Mouse (Mus musculus) limb, embryonic 14.5 days (tissue): ENCODE measurements at regions not wholly inside any gene's neighbourhood (a gene's known extent, or its start where the extent isn't known, plus 50 kb on each side); places are given as distances from the start of the nearest gene placed in this dataset.

ENCODE experiments used
- ATAC-seq: fragments of 200-750 bp; cut with Nextera tagmentation; 2 replicates; pipeline ENCODE4 v1.8.0; 2017; ENCODE audit warnings: low read depth, moderate number of reproducible peaks, moderate TSS enrichment; ENCODE audit not compliant: low FRiP score
- DNase-seq: peaks from one replicate; pipeline ENCODE4 v3.0.0-alpha.2; 2015; ENCODE audit warnings: low spot score
- H3K27ac ChIP-seq: fragments of 300-500 bp; sonication (generic); replicated peaks from 2 replicates; pipeline ENCODE4 v1.5.1; 2014; ENCODE audit warnings: low read depth, mild to moderate bottlenecking, low read length, moderate library complexity, mixed read lengths
- H3K27me3 ChIP-seq: fragments of 300-500 bp; sonication (generic); 2 replicates; pipeline ENCODE4 v1.6.1; 2014; ENCODE audit warnings: low read length, mixed read lengths; ENCODE audit not compliant: control insufficient read depth, insufficient read depth
- H3K36me3 ChIP-seq: fragments of 300-500 bp; sonication (generic); 2 replicates; pipeline ENCODE4 v1.6.1; 2014; ENCODE audit warnings: mild to moderate bottlenecking, low read length, moderate library complexity, mixed read lengths; ENCODE audit not compliant: control insufficient read depth, insufficient read depth
- H3K4me1 ChIP-seq: fragments of 300-500 bp; sonication (generic); 2 replicates; pipeline ENCODE4 v1.6.1; 2014; ENCODE audit warnings: antibody characterized with exemption, low read length, mixed read lengths; ENCODE audit not compliant: control insufficient read depth, insufficient read depth
- H3K4me2 ChIP-seq: fragments of 300-500 bp; sonication (generic); replicated peaks from 2 replicates; pipeline ENCODE4 v1.6.1; 2014; ENCODE audit warnings: low read depth, mild to moderate bottlenecking, low read length, moderate library complexity; ENCODE audit not compliant: severe bottlenecking
- H3K4me3 ChIP-seq: fragments of 300-500 bp; sonication (generic); replicated peaks from 2 replicates; pipeline ENCODE4 v1.5.1; 2014; ENCODE audit warnings: low read length
- H3K9ac ChIP-seq: fragments of 300-500 bp; sonication (generic); 2 replicates; pipeline ENCODE4 v1.6.1; 2014; ENCODE audit warnings: mild to moderate bottlenecking, low read depth, low read length, moderate library complexity; ENCODE audit not compliant: severe bottlenecking
- H3K9me3 ChIP-seq: fragments of 300-500 bp; sonication (generic); 2 replicates; pipeline ENCODE4 v1.6.1; 2016; ENCODE audit warnings: low read length; ENCODE audit not compliant: control insufficient read depth
- POLR2A ChIP-seq: fragments of 200-500 bp; IDR thresholded peaks from 2 replicates; pipeline ENCODE4 v1.8.0; 2012; ENCODE audit warnings: inconsistent platforms, mild to moderate bottlenecking, moderate library complexity, borderline replicate concordance; ENCODE audit not compliant: insufficient read depth, insufficient read length; ENCODE audit errors: extremely low read depth
- WGBS: fragments of 180-500 bp; shearing (Covaris S2); extraction: QIAGEN DNeasy Blood & Tissue Kit; methylation state at CpG from one replicate; pipeline ENCODE4 v1.1.7; 2014; 5-methylcytosine and 5-hydroxymethylcytosine counted together

DNA sequence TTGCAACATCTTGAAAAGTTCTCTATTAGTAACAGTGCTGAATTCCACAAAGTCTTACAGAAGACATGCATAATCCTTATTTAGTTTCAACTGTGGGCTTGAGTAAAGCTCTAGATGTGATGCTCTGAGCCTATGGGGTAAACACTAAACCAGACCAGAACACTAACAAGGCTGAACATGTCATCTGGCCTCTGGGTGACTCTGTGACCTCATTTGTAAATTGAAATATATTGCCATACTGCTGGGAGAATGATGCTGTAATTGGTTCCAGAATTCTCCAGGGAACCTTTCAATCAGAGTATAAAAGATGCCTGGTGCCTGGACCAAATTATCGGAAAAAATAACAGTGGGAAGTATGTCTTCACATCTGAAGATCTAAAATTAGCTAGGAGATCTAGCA is 309.9 kb upstream of the Megf9 start:
- no peak for TF ChIP-seq POLR2A
- Histone ChIP-seq H3K27ac (no peak overlapping the region), H3K4me1 (no peaks in the 10 kb centered on the region), H3K9ac (no peak overlapping the region), H3K4me3 (no peak overlapping the region), H3K4me2 (no peak overlapping the region), H3K9me3 (no peaks in the 10 kb centered on the region), H3K36me3 (no peaks in the 10 kb centered on the region), H3K27me3 (no peaks in the 10 kb centered on the region)
- ATAC-seq (peak; percentile 47; the same call in 1 of the 2 replicates), DNase-seq (peak; percentile 55)
- 15% methylated on average over 1 of the region's 1 CpGs for WGBS

DNA sequence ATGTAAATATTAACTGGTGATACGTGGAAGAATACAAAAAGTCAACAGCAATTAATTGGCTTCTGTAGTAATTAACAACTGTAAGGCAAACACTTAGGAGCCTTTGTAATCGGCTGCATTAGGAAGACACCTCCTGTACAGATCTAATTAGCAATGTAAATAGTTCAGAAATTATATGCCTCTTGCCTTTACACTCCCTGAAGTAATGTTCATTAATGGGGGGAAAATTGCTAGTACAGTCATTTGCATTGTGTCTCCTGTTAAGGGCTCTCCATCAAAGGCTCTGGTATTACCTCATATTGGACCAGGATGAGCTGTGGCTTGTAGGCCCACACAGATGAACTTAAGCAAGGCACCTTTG is 276.1 kb upstream of the Megf9 start:
- DNase-seq (no peak), ATAC-seq (no peak)
- no peak for TF ChIP-seq POLR2A
- Histone ChIP-seq H3K4me2 (no peak overlapping the region), H3K27ac (no peak overlapping the region), H3K27me3 (no peaks in the 10 kb centered on the region), H3K4me3 (no peak overlapping the region), H3K9me3 (no peaks in the 10 kb centered on the region), H3K36me3 (no peaks in the 10 kb centered on the region), H3K4me1 (no peaks in the 10 kb centered on the region), H3K9ac (no peak overlapping the region)
- WGBS = 69% methylated on average over 2 of the region's 2 CpGs

DNA sequence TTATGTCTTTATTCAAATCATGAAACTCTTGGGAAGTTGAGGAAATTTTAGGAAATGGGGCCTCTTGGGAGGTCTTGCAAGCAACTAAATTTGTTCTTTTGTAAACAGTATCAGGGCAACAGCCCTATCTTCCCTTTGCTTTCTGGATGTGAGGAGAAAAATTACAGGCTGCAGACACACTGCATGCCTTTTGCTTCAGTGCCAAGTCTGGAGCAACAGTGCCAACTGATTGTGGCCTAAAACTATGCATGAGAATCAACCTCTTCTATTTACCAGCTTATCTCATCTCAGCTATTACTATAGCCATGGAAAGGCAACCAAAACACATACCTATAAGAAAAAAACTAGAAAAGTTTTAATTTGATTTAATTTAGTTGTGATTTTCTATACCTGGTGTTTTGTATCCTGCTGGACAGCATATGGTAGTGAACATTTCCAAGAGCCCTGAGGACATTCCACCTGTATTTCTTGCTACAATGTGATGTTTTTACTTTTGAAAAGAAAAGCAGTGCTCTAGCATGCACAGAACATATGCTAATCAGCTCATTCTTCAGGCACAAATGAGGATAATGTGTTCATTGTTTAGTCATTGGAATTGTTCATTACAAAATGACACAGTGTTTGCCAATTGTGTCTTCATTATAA is 275.6 kb upstream of the Megf9 start:
- TF ChIP-seq POLR2A = no peak
- DNase-seq = no peak
- Histone ChIP-seq H3K4me3 (no peak overlapping the region), H3K4me1 (no peaks in the 10 kb centered on the region), H3K4me2 (no peak overlapping the region), H3K9ac (no peak overlapping the region), H3K27ac (no peak overlapping the region), H3K9me3 (no peaks in the 10 kb centered on the region), H3K27me3 (no peaks in the 10 kb centered on the region), H3K36me3 (no peaks in the 10 kb centered on the region)
- no peak for ATAC-seq

DNA sequence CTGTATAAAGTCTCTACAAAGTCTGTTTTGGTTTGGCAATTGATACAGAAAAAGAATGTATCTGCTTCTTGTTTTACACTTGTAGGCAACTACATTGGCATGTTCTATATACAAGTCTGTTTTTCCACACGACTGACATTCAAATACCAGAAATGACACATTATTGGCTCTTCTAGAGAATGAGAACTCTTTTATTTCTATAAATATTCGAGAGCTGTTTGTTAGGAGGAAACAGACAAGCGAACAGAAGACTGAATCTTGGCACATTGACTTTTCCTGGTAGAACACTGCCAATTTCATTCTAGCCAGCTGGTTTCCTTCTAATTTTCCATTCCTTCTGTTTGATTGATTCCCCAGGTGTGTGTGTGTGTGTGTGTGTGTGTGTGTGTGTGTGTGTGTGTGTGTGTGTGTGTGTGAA is 270.1 kb upstream of the Megf9 start:
- Histone ChIP-seq H3K9me3 (no peaks in the 10 kb centered on the region), H3K27me3 (no peaks in the 10 kb centered on the region), H3K27ac (no peak overlapping the region), H3K4me3 (no peak overlapping the region), H3K4me1 (no peaks in the 10 kb centered on the region), H3K36me3 (no peaks in the 10 kb centered on the region), H3K4me2 (no peak overlapping the region), H3K9ac (no peak overlapping the region)
- WGBS = 66% methylated on average over 3 of the region's 3 CpGs
- peak; percentile 40 for DNase-seq
- no peak for TF ChIP-seq POLR2A
- ATAC-seq = no peak

DNA sequence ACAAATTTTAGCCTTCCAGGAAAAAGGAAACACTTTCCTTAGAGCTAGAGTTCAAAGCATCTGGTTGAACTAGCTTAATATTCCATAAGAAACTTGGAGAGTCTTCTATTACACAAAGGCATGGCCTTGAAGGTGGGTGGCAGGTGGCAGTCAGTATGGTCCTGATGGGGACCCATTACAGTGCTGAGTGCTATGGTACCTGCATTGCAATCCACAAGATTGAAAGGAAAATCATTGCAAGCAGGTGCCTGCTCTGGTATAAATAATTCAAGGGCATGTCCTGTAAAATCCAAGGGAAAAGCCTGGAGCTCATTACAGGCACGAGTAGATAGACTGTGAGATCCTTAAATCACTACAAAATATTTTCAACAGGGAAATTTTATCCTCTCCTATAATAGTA is 263.7 kb upstream of the Megf9 start:
- ATAC-seq (no peak), DNase-seq (no peak)
- no peaks in the 10 kb centered on the region for H3K4me1 ChIP-seq
- no peaks in the 10 kb centered on the region for H3K9me3 ChIP-seq
- no peak overlapping the region for H3K4me3 ChIP-seq
- no peak overlapping the region for H3K4me2 ChIP-seq
- H3K27me3 ChIP-seq = no peaks in the 10 kb centered on the region
- H3K36me3 ChIP-seq = no peaks in the 10 kb centered on the region
- H3K9ac ChIP-seq = no peak overlapping the region
- WGBS = 9% methylated on average over 1 of the region's 1 CpGs
- no peak for TF ChIP-seq POLR2A
- no peak overlapping the region for H3K27ac ChIP-seq

DNA sequence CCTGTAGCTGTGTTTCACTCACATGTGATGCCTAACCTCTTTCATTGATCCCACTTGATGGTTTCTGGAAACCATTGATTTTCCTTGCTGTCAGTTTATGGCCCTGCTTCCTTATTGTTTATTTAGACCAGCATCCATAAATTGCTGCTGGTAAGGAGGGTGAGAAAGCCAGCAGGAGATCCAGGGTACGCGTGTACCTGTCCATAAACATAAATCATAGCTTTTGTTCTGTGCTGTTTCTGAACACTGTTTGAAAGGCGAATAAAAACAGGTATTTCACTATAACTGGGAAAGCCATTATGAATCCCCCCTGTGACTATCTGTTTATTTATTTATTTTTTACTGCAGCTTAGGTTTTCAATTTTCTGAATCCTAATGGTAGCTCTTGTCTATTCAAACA is 263.1 kb upstream of the Megf9 start:
- no peak for DNase-seq
- TF ChIP-seq POLR2A = no peak
- Histone ChIP-seq H3K9me3 (no peaks in the 10 kb centered on the region), H3K4me2 (no peak overlapping the region), H3K4me1 (no peaks in the 10 kb centered on the region), H3K36me3 (no peaks in the 10 kb centered on the region), H3K9ac (no peak overlapping the region), H3K4me3 (no peak overlapping the region), H3K27me3 (no peaks in the 10 kb centered on the region), H3K27ac (no peak overlapping the region)
- ATAC-seq = no peak
- 44% methylated on average over 3 of the region's 3 CpGs for WGBS
